Mouse (Mus musculus): ENCODE measurements around the gene Prl2b1. TPM values are rescaled to one million over a fixed set of nuclear protein-coding genes. Genes with fewer than 3 reads are reported as not detected.

Prl2b1 gene
- not detected in 2 replicates for polyA plus RNA-seq (2012)

GRCm38 (mm10) chr13:27390746-27391145 lies at the start of gene Prl2b1:
TSS of gene Prl2b1 (minus strand) at chr13:27390846.

GRCm38 (mm10) chr13:27438588-27438987 lies 47.9 kb upstream of the Prl2b1 start, which contains the start of gene Prl8a6:
TSS of gene Prl8a6 (minus strand) at chr13:27438688.

GRCm38 (mm10) chr13:27345373-27345772 lies 45.3 kb downstream of the Prl2b1 start, which contains the start of gene Prl8a2:
TSS of gene Prl8a2 (plus strand) at chr13:27345673.

Other genes with a start within 250 kb of the Prl2b1 start
- gene Prl3d3, start 234.1 kb downstream of the Prl2b1 start, polyA plus RNA-seq (2012): not detected in 2 replicates
- not detected in 2 replicates for gene Prl3c1, start 194.2 kb downstream of the Prl2b1 start, polyA plus RNA-seq (2012)
- gene Prl3b1, start 149.0 kb downstream of the Prl2b1 start, polyA plus RNA-seq (2012): not detected in 2 replicates
- gene Prl3a1, start 131.4 kb downstream of the Prl2b1 start, polyA plus RNA-seq (2012): not detected in 2 replicates
- not detected in 2 replicates for gene Prl6a1, start 78.2 kb downstream of the Prl2b1 start, polyA plus RNA-seq (2012)
- gene Prl8a2, start 45.2 kb downstream of the Prl2b1 start, polyA plus RNA-seq (2012): not detected in 2 replicates
- not detected in 2 replicates for gene Prl8a6, start 47.8 kb upstream of the Prl2b1 start, polyA plus RNA-seq (2012)
- gene Prl8a8, start 122.4 kb upstream of the Prl2b1 start, polyA plus RNA-seq (2012): not detected in 2 replicates
- gene Prl8a9, start 173.8 kb upstream of the Prl2b1 start, polyA plus RNA-seq (2012): not detected in 2 replicates
- gene Prl8a1, start 191.3 kb upstream of the Prl2b1 start, polyA plus RNA-seq (2012): not detected in 2 replicates
- gene Prl7b1, start 219.7 kb upstream of the Prl2b1 start, polyA plus RNA-seq (2012): not detected in 2 replicates

Data from megakaryocyte-erythroid progenitor cell, adult 5 weeks (primary cell).